Mouse (Mus musculus) lung, postnatal 0 days (tissue): ENCODE results near the gene Col4a3.

Experiments
- CTCF ChIP-seq: IDR thresholded peaks from 2 replicates; pipeline ENCODE4 v1.5.1; 2016; ENCODE audit warnings: antibody characterized with exemption, mild to moderate bottlenecking
- EP300 ChIP-seq: IDR thresholded peaks from 2 replicates; pipeline ENCODE4 v1.6.1; 2016; ENCODE audit warnings: antibody characterized with exemption, mild to moderate bottlenecking, control low read depth

GRCm38 (mm10) chr1:82631169-82631792 is 44.6 kb downstream of the Col4a3 start:
- TF ChIP-seq EP300 (no peak), CTCF (no peak)
